Mouse (Mus musculus): ENCODE results near the gene Ap4s1. TPM values are rescaled to one million over a fixed set of nuclear protein-coding genes. Genes with fewer than 3 reads are reported as not detected.
A peak's percentile ranks its signal among the peaks of the same experiment; 100 is the strongest.
"Not testable (repeated sequence)": the region's sequence is repeated elsewhere in the genome, so short reads cannot be mapped to it uniquely, and the experiment has no call there.

Gene Ap4s1
- polyA plus RNA-seq, 1 experiment from 2014 or later = 29.3 TPM

GRCm38 (mm10) chr12:51688546-51688945 is 2.3 kb upstream of the Ap4s1 start:
- Histone ChIP-seq H3K4me2 (no peak overlapping the region), H3K9me3 (no peaks in the 10 kb centered on the region), H3K4me3 (no peak overlapping the region), H3K27ac (no peak overlapping the region), H3K4me1 (0 out of 2 replicates have a peak, but pooled peaks cover 5% of the 10 kb centered on the region), H3K36me3 (no peaks in the 10 kb centered on the region), H3K9ac (no peak overlapping the region), H3K27me3 (no peaks in the 10 kb centered on the region)
- no peak for ATAC-seq (ENCODE audit: insufficient number of reproducible peaks, low FRiP score, low TSS enrichment, low read depth)
- WGBS = 89% methylated on average over 2 of the region's 2 CpGs

- WGBS = under 1% methylated on average over 52 of the region's 56 CpGs
These were observed 1.2 kb downstream of the Ap4s1 start, which contains the start of gene Strn3 for GRCm38 (mm10) chr12:51691845-51692632. Strn3 (minus strand) TSS chr12:51691897.

GRCm38 (mm10) chr12:51692870-51693269 is 2.0 kb downstream of the Ap4s1 start:
- ATAC-seq (ENCODE audit: insufficient number of reproducible peaks, low FRiP score, low TSS enrichment, low read depth); H3K4me1 ChIP-seq: not testable (repeated sequence)
- 67% methylated on average over 10 of the region's 10 CpGs for WGBS

More at GRCm38 (mm10) chr12:51691845-51692632, 1.2 kb downstream of the Ap4s1 start, which contains the start of gene Strn3:
- Histone ChIP-seq H3K9ac (peak within 1 kb of the TSS; percentile 99), H3K4me3 (peak within 1 kb of the TSS; percentile 85), H3K4me2 (peak within 1 kb of the TSS; percentile 45), H3K27me3 (no peaks in the 10 kb centered on the region), H3K36me3 (no peaks in the 10 kb centered on the region), H3K4me1 (0 out of 2 replicates have a peak, but pooled peaks cover 5% of the 10 kb centered on the region), H3K9me3 (no peaks in the 10 kb centered on the region), H3K27ac (peak within 1 kb of the TSS; percentile 100)
- ATAC-seq (ENCODE audit: insufficient number of reproducible peaks, low FRiP score, low TSS enrichment, low read depth) = peak; percentile 97

GRCm38 (mm10) chr12:51693419-51693818 is 2.6 kb downstream of the Ap4s1 start:
- Histone ChIP-seq H3K27me3 (no peaks in the 10 kb centered on the region), H3K27ac (no peak overlapping the region), H3K9me3 (no peaks in the 10 kb centered on the region), H3K4me3 (no peak overlapping the region), H3K4me1 (0 out of 2 replicates have a peak, but pooled peaks cover 5% of the 10 kb centered on the region), H3K36me3 (no peaks in the 10 kb centered on the region), H3K4me2 (no peak overlapping the region), H3K9ac (no peak overlapping the region)
- ATAC-seq (ENCODE audit: insufficient number of reproducible peaks, low FRiP score, low TSS enrichment, low read depth) = no peak
- WGBS = 76% methylated on average over 3 of the region's 3 CpGs

More at GRCm38 (mm10) chr12:51692870-51693269, 2.0 kb downstream of the Ap4s1 start:
- not testable (repeated sequence) for H3K9me3 ChIP-seq, H3K9ac ChIP-seq, H3K27ac ChIP-seq, H3K27me3 ChIP-seq, H3K36me3 ChIP-seq
- H3K4me2 ChIP-seq = peak overlapping the region; percentile 19; the same call in 1 of the 2 replicates
- H3K4me3 ChIP-seq = peak overlapping the region; percentile 85

GRCm38 (mm10) chr12:51694096-51694495 is 3.3 kb downstream of the Ap4s1 start:
- Histone ChIP-seq H3K27ac (no peak overlapping the region), H3K9me3 (no peaks in the 10 kb centered on the region), H3K27me3 (no peaks in the 10 kb centered on the region), H3K36me3 (no peaks in the 10 kb centered on the region), H3K4me2 (no peak overlapping the region), H3K4me1 (0 out of 2 replicates have a peak, but pooled peaks cover 3% of the 10 kb centered on the region), H3K9ac (no peak overlapping the region), H3K4me3 (no peak overlapping the region)
- no peak for ATAC-seq (ENCODE audit: insufficient number of reproducible peaks, low FRiP score, low TSS enrichment, low read depth)

- WGBS = 63% methylated on average over 1 of the region's 1 CpGs
- Histone ChIP-seq H3K9me3 (no peaks in the 10 kb centered on the region), H3K27me3 (no peaks in the 10 kb centered on the region), H3K4me2 (no peak overlapping the region), H3K4me1 (0 out of 2 replicates have a peak, but pooled peaks cover 3% of the 10 kb centered on the region), H3K9ac (no peak overlapping the region), H3K27ac (no peak overlapping the region), H3K36me3 (no peaks in the 10 kb centered on the region), H3K4me3 (no peak overlapping the region)
- no peak for ATAC-seq (ENCODE audit: insufficient number of reproducible peaks, low FRiP score, low TSS enrichment, low read depth)
These were observed 4.1 kb downstream of the Ap4s1 start for GRCm38 (mm10) chr12:51694966-51695365.

- H3K4me2 ChIP-seq = no peak overlapping the region
- WGBS = 82% methylated on average over 2 of the region's 2 CpGs
- no peaks in the 10 kb centered on the region for H3K27me3 ChIP-seq
- H3K36me3 ChIP-seq = no peaks in the 10 kb centered on the region
- H3K27ac ChIP-seq = no peak overlapping the region
- no peak overlapping the region for H3K9ac ChIP-seq
- 0 out of 2 replicates have a peak, but pooled peaks cover 3% of the 10 kb centered on the region for H3K4me1 ChIP-seq
- no peaks in the 10 kb centered on the region for H3K9me3 ChIP-seq
- ATAC-seq (ENCODE audit: insufficient number of reproducible peaks, low FRiP score, low TSS enrichment, low read depth) = no peak
- H3K4me3 ChIP-seq = no peak overlapping the region
These were observed 5.3 kb downstream of the Ap4s1 start for GRCm38 (mm10) chr12:51696157-51696556.

- 52% methylated on average over 8 of the region's 8 CpGs for WGBS
These were observed 9.0 kb downstream of the Ap4s1 start for GRCm38 (mm10) chr12:51699623-51700393.

GRCm38 (mm10) chr12:51701723-51702122 is 10.9 kb downstream of the Ap4s1 start:
- no peaks in the 10 kb centered on the region for H3K4me1 ChIP-seq
- no peak overlapping the region for H3K27ac ChIP-seq
- ATAC-seq (ENCODE audit: insufficient number of reproducible peaks, low FRiP score, low TSS enrichment, low read depth) = no peak
- H3K4me2 ChIP-seq = no peak overlapping the region
- no peaks in the 10 kb centered on the region for H3K27me3 ChIP-seq
- H3K9ac ChIP-seq = no peak overlapping the region
- no peak overlapping the region for H3K4me3 ChIP-seq
- H3K36me3 ChIP-seq = no peaks in the 10 kb centered on the region
- H3K9me3 ChIP-seq = no peaks in the 10 kb centered on the region

More at GRCm38 (mm10) chr12:51699623-51700393, 9.0 kb downstream of the Ap4s1 start:
- no peak overlapping the region for H3K4me3 ChIP-seq
- H3K27ac ChIP-seq = no peak overlapping the region
- ATAC-seq (ENCODE audit: insufficient number of reproducible peaks, low FRiP score, low TSS enrichment, low read depth) = no peak; the same call in 1 of the 2 replicates
- no peak overlapping the region for H3K4me2 ChIP-seq
- no peaks in the 10 kb centered on the region for H3K27me3 ChIP-seq
- H3K36me3 ChIP-seq = no peaks in the 10 kb centered on the region
- H3K9ac ChIP-seq = no peak overlapping the region
- H3K9me3 ChIP-seq = no peaks in the 10 kb centered on the region
- H3K4me1 ChIP-seq = no peaks in the 10 kb centered on the region

- 40% methylated on average over 1 of the region's 1 CpGs for WGBS
- no peak overlapping the region for H3K4me3 ChIP-seq
- ATAC-seq (ENCODE audit: insufficient number of reproducible peaks, low FRiP score, low TSS enrichment, low read depth) = no peak
- H3K36me3 ChIP-seq = peaks cover 2% of the 10 kb centered on the region; the same call in 1 of the 2 replicates
- H3K9me3 ChIP-seq = no peaks in the 10 kb centered on the region
- H3K4me1 ChIP-seq = no peaks in the 10 kb centered on the region
- H3K27ac ChIP-seq = no peak overlapping the region
- H3K9ac ChIP-seq = no peak overlapping the region
- no peaks in the 10 kb centered on the region for H3K27me3 ChIP-seq
- no peak overlapping the region for H3K4me2 ChIP-seq
These were observed 13.0 kb downstream of the Ap4s1 start for GRCm38 (mm10) chr12:51703859-51704258.

GRCm38 (mm10) chr12:51704572-51704971 is 13.7 kb downstream of the Ap4s1 start:
- no peak overlapping the region for H3K27ac ChIP-seq
- no peak for ATAC-seq (ENCODE audit: insufficient number of reproducible peaks, low FRiP score, low TSS enrichment, low read depth)

GRCm38 (mm10) chr12:51705778-51706177 is 14.9 kb downstream of the Ap4s1 start:
- no peak overlapping the region for H3K9ac ChIP-seq
- no peak for ATAC-seq (ENCODE audit: insufficient number of reproducible peaks, low FRiP score, low TSS enrichment, low read depth)
- H3K4me2 ChIP-seq = no peak overlapping the region
- no peak overlapping the region for H3K27ac ChIP-seq
- H3K9me3 ChIP-seq = no peaks in the 10 kb centered on the region
- 79% methylated on average over 12 of the region's 12 CpGs for WGBS
- H3K4me1 ChIP-seq = no peaks in the 10 kb centered on the region
- no peaks in the 10 kb centered on the region for H3K27me3 ChIP-seq
- no peak overlapping the region for H3K4me3 ChIP-seq
- H3K36me3 ChIP-seq = peaks cover 2% of the 10 kb centered on the region; the same call in 1 of the 2 replicates

More at GRCm38 (mm10) chr12:51704572-51704971, 13.7 kb downstream of the Ap4s1 start:
- H3K36me3 ChIP-seq = peaks cover 2% of the 10 kb centered on the region; the same call in 1 of the 2 replicates
- 76% methylated on average over 7 of the region's 7 CpGs for WGBS
- H3K4me3 ChIP-seq = no peak overlapping the region
- no peak overlapping the region for H3K4me2 ChIP-seq
- H3K27me3 ChIP-seq = no peaks in the 10 kb centered on the region
- no peak overlapping the region for H3K9ac ChIP-seq
- H3K4me1 ChIP-seq = no peaks in the 10 kb centered on the region
- no peaks in the 10 kb centered on the region for H3K9me3 ChIP-seq

Data from limb, embryonic 15.5 days (tissue).